Mouse (Mus musculus): ENCODE data around the gene Baiap2l2.

Baiap2l2 gene

GRCm38 (mm10) chr15:79285399-79285798 is at the start of gene Baiap2l2:
Gene Baiap2l2, minus strand, starts transcription at chr15:79285537.
- no peak for DNase-seq (ENCODE audit: low spot score in 2 of 2)

- DNase-seq (ENCODE audit: low spot score in 2 of 2): peak in 1 of 2 experiments; percentile 43
Observed at GRCm38 (mm10) chr15:79333409-79333808, 48.1 kb upstream of the Baiap2l2 start.

- no peak for DNase-seq (ENCODE audit: low spot score in 2 of 2)
Observed at GRCm38 (mm10) chr15:79330521-79330920, 45.2 kb upstream of the Baiap2l2 start.

- DNase-seq (ENCODE audit: low spot score in 2 of 2): no peak
Observed at GRCm38 (mm10) chr15:79329979-79330363, 44.6 kb upstream of the Baiap2l2 start.

- no peak for DNase-seq (ENCODE audit: low spot score in 2 of 2)
Observed at GRCm38 (mm10) chr15:79329346-79329978, 44.1 kb upstream of the Baiap2l2 start.

- DNase-seq (ENCODE audit: low spot score in 2 of 2): no peak
Observed at GRCm38 (mm10) chr15:79328939-79329275, 43.6 kb upstream of the Baiap2l2 start.

- peak; percentile 97 to 99 for DNase-seq (ENCODE audit: low spot score in 2 of 2)
Observed at GRCm38 (mm10) chr15:79328058-79328938, 43.0 kb upstream of the Baiap2l2 start, which contains the start of gene Pla2g6. Gene Pla2g6, minus strand, starts transcription at chr15:79328390.

- peak; percentile 61 to 72 for DNase-seq (ENCODE audit: low spot score in 2 of 2)
Observed at GRCm38 (mm10) chr15:79326971-79327961, 41.9 kb upstream of the Baiap2l2 start.

- no peak for DNase-seq (ENCODE audit: low spot score in 2 of 2)
Observed at GRCm38 (mm10) chr15:79326264-79326663, 40.9 kb upstream of the Baiap2l2 start.

GRCm38 (mm10) chr15:79325742-79326141 is 40.4 kb upstream of the Baiap2l2 start:
- no peak for DNase-seq (ENCODE audit: low spot score in 2 of 2)

- no peak for DNase-seq (ENCODE audit: low spot score in 2 of 2)
Observed at GRCm38 (mm10) chr15:79324373-79324772, 39.0 kb upstream of the Baiap2l2 start.

- DNase-seq (ENCODE audit: low spot score in 2 of 2): no peak
Observed at GRCm38 (mm10) chr15:79323791-79324155, 38.4 kb upstream of the Baiap2l2 start.

GRCm38 (mm10) chr15:79322991-79323790 is 37.9 kb upstream of the Baiap2l2 start:
- peak; percentile 18 to 82 for DNase-seq (ENCODE audit: low spot score in 2 of 2)

GRCm38 (mm10) chr15:79322281-79322990 is 37.1 kb upstream of the Baiap2l2 start:
- peak; percentile 50 to 55 for DNase-seq (ENCODE audit: low spot score in 2 of 2)

- no peak for DNase-seq (ENCODE audit: low spot score in 2 of 2)
Observed at GRCm38 (mm10) chr15:79321733-79322190, 36.4 kb upstream of the Baiap2l2 start.

GRCm38 (mm10) chr15:79313848-79314369 is 28.6 kb upstream of the Baiap2l2 start:
- no peak for DNase-seq (ENCODE audit: low spot score in 2 of 2)

GRCm38 (mm10) chr15:79307861-79308260 is 22.5 kb upstream of the Baiap2l2 start:
- DNase-seq (ENCODE audit: low spot score in 2 of 2): no peak

GRCm38 (mm10) chr15:79306043-79306637 is 20.8 kb upstream of the Baiap2l2 start:
- DNase-seq (ENCODE audit: low spot score in 2 of 2): no peak

GRCm38 (mm10) chr15:79304832-79305231 is 19.5 kb upstream of the Baiap2l2 start:
- no peak for DNase-seq (ENCODE audit: low spot score in 2 of 2)

- no peak for DNase-seq (ENCODE audit: low spot score in 2 of 2)
Observed at GRCm38 (mm10) chr15:79303725-79304124, 18.4 kb upstream of the Baiap2l2 start.
